Mouse (Mus musculus) ES-CJ7 (cell line): ENCODE data around the gene Mios.

ENCODE experiments used
- DNase-seq: peaks from one replicate; pipeline ENCODE4 v3.0.0; 2011; ENCODE audit warnings: low read depth, low spot score

Gene Mios

GRCm38 (mm10) chr6:8209047-8209865 lies at the start of gene Mios:
TSS of gene Mios (plus strand) at chr6:8209222.
- peak; percentile 89 for DNase-seq

GRCm38 (mm10) chr6:8160001-8160400 lies 49.0 kb upstream of the Mios start:
- no peak for DNase-seq

- DNase-seq: no peak
Measured at GRCm38 (mm10) chr6:8164741-8165140, 44.3 kb upstream of the Mios start.

- no peak for DNase-seq
Measured at GRCm38 (mm10) chr6:8172101-8172500, 36.9 kb upstream of the Mios start.

GRCm38 (mm10) chr6:8174062-8174461 lies 35.0 kb upstream of the Mios start:
- no peak for DNase-seq

GRCm38 (mm10) chr6:8175346-8175745 lies 33.7 kb upstream of the Mios start:
- no peak for DNase-seq

GRCm38 (mm10) chr6:8176116-8176515 lies 32.9 kb upstream of the Mios start:
- DNase-seq: no peak

GRCm38 (mm10) chr6:8178397-8178941 lies 30.6 kb upstream of the Mios start:
- no peak for DNase-seq

GRCm38 (mm10) chr6:8188599-8189233 lies 20.3 kb upstream of the Mios start:
- peak; percentile 12 for DNase-seq

- no peak for DNase-seq
Measured at GRCm38 (mm10) chr6:8189917-8190316, 19.1 kb upstream of the Mios start.

GRCm38 (mm10) chr6:8192517-8192916 lies 16.5 kb upstream of the Mios start, which contains the start of gene Col28a1:
TSS of gene Col28a1 (minus strand) at chr6:8192617.
- no peak for DNase-seq

- DNase-seq: no peak
Measured at GRCm38 (mm10) chr6:8209866-8210186, 804 bp downstream of the Mios start.

GRCm38 (mm10) chr6:8210661-8211060 lies 1.6 kb downstream of the Mios start:
- DNase-seq: no peak

- DNase-seq: no peak
Measured at GRCm38 (mm10) chr6:8227035-8227434, 18.0 kb downstream of the Mios start.

- no peak for DNase-seq
Measured at GRCm38 (mm10) chr6:8228596-8228995, 19.6 kb downstream of the Mios start.

- DNase-seq: no peak
Measured at GRCm38 (mm10) chr6:8258316-8258715, 49.3 kb downstream of the Mios start.

GRCm38 (mm10) chr6:8259004-8259666 lies 50.1 kb downstream of the Mios start, which contains the start of the genes Rpa3, Umad1 and Gm45062:
TSS of gene Rpa3 (minus strand) at chr6:8259173.
TSS of gene Umad1 (plus strand) at chr6:8259288.
TSS of gene Gm45062 (plus strand) at chr6:8259450.
- DNase-seq: peak; percentile 98

GRCm38 (mm10) chr6:8259667-8260044 lies 50.6 kb downstream of the Mios start:
- no peak for DNase-seq

- no peak for DNase-seq
Measured at GRCm38 (mm10) chr6:8271047-8271446, 62.0 kb downstream of the Mios start.

- DNase-seq: peak; percentile 43
Measured at GRCm38 (mm10) chr6:8274387-8275054, 65.5 kb downstream of the Mios start.

- peak; percentile 70 for DNase-seq
Measured at GRCm38 (mm10) chr6:8275098-8275497, 66.1 kb downstream of the Mios start.

- DNase-seq: no peak
Measured at GRCm38 (mm10) chr6:8276431-8276830, 67.4 kb downstream of the Mios start.
